Mouse (Mus musculus): ENCODE measurements around the gene Chmp4b. TPM values are rescaled to one million over a fixed set of nuclear protein-coding genes. Genes with fewer than 3 reads are reported as not detected.

The Chmp4b gene
- polyA plus RNA-seq, 1 experiment: 123 TPM

DNA sequence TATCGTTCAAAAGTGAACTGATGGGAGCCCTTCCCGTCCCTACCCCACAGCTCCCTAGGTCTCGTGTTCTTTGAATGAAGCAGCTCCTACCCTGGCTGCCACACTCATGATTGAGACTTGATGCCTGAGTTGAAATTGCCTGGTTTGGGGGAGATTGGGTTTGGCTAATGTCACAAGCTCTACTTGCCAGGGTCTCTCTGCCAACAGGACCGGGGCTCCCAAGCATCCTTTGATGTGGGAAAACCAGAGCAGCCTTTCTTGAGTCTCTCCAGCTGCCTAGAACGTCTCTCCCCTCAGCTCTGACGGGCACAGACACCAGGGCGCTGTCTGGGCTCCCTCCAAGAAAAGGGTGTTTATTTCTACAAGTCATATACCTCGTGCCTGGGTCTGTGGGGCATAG, 44.2 kb downstream of the Chmp4b start:
- Histone ChIP-seq H3K4me3 (ENCODE audit: insufficient read depth, poor library complexity, severe bottlenecking) (no peak overlapping the region), H3K27me3 (ENCODE audit: control insufficient read depth, insufficient read depth, insufficient read length) (no peaks in the 10 kb centered on the region), H3ac (ENCODE audit: control insufficient read depth, insufficient read length, low read depth) (no peak overlapping the region), H3K79me3 (ENCODE audit: low read depth) (no peaks in the 10 kb centered on the region), H3K79me2 (ENCODE audit: control insufficient read depth, insufficient read depth) (no peaks in the 10 kb centered on the region), H3K36me3 (ENCODE audit: control insufficient read depth, insufficient read depth) (peaks cover 33% of the 10 kb centered on the region)
- TF ChIP-seq CEBPB (IDR thresholded peaks at IDR 0.05; ENCODE audit: low read depth): no peak
- TF ChIP-seq MAX (IDR thresholded peaks at IDR 0.05): no peak
- no peak for TF ChIP-seq USF1 (IDR thresholded peaks at IDR 0.05; ENCODE audit: low read depth)
- no peak for TF ChIP-seq MYOD1 (IDR thresholded peaks at IDR 0.05; ENCODE audit: control insufficient read depth, insufficient read length, low read depth)
- no peak for TF ChIP-seq MYOG (IDR thresholded peaks at IDR 0.05; ENCODE audit: control insufficient read depth, extremely low read depth, insufficient read length)
- TF ChIP-seq CTCF (IDR thresholded peaks at IDR 0.05; ENCODE audit: control insufficient read depth, insufficient read depth, insufficient read length): no peak
- no peak for TF ChIP-seq FOSL1 (IDR thresholded peaks at IDR 0.05; ENCODE audit: insufficient read depth, low read length, poor library complexity, severe bottlenecking)

DNA sequence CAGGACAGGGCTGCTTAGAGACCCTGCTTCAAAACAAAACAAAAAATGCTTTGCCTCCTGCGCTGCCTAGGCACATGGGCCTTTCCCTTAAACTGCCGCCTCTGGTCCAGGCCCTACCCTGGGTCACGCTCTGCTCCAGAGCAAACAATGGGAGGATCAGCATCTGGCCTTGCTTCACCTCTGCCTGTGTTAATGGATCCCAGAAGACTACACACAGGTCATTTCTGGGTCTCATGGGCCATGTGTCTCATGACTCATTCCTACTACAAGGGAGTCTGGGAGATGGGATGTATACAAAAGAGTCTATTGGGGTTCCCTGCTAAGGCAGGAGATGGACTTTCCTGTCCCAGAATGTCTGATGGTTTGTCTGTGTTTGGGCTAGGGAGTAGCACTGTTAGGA, 45.2 kb downstream of the Chmp4b start:
- H3K36me3 ChIP-seq (ENCODE audit: control insufficient read depth, insufficient read depth): peaks cover 26% of the 10 kb centered on the region
- no peaks in the 10 kb centered on the region for H3K27me3 ChIP-seq (ENCODE audit: control insufficient read depth, insufficient read depth, insufficient read length)
- no peaks in the 10 kb centered on the region for H3K79me2 ChIP-seq (ENCODE audit: control insufficient read depth, insufficient read depth)
- TF ChIP-seq FOSL1 (IDR thresholded peaks at IDR 0.05; ENCODE audit: insufficient read depth, low read length, poor library complexity, severe bottlenecking): no peak
- TF ChIP-seq MYOD1 (IDR thresholded peaks at IDR 0.05; ENCODE audit: control insufficient read depth, insufficient read length, low read depth): no peak
- TF ChIP-seq CEBPB (IDR thresholded peaks at IDR 0.05; ENCODE audit: low read depth): no peak
- no peak for TF ChIP-seq CTCF (IDR thresholded peaks at IDR 0.05; ENCODE audit: control insufficient read depth, insufficient read depth, insufficient read length)
- TF ChIP-seq MAX (IDR thresholded peaks at IDR 0.05): no peak
- no peak for TF ChIP-seq MYOG (IDR thresholded peaks at IDR 0.05; ENCODE audit: control insufficient read depth, extremely low read depth, insufficient read length)
- TF ChIP-seq USF1 (IDR thresholded peaks at IDR 0.05; ENCODE audit: low read depth): no peak
- H3K79me3 ChIP-seq (ENCODE audit: low read depth): no peaks in the 10 kb centered on the region
- H3K4me3 ChIP-seq (ENCODE audit: insufficient read depth, poor library complexity, severe bottlenecking): no peak overlapping the region
- H3ac ChIP-seq (ENCODE audit: control insufficient read depth, insufficient read length, low read depth): no peak overlapping the region

DNA sequence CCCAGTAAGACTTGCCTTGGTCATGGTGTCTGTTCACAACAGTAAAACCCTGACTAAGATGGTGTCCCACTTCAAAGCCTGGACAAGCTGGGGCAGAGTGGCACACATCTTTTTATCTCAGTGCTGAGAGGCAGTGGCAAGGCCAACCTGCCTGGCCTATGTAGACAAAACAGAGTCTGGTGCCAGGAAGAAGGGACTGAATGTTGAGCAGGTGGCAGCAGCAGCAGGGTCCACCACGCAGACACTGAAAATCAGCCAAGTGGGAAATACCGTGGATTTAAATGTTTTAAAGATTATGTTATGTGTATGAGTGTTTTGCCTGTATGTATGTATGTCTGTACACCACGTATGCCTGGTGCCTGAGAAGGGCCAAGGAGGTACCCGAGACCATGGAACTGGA, 47.9 kb downstream of the Chmp4b start:
- Histone ChIP-seq H3ac (ENCODE audit: control insufficient read depth, insufficient read length, low read depth) (no peak overlapping the region), H3K36me3 (ENCODE audit: control insufficient read depth, insufficient read depth) (peaks cover 10% of the 10 kb centered on the region), H3K4me3 (ENCODE audit: insufficient read depth, poor library complexity, severe bottlenecking) (no peak overlapping the region), H3K79me3 (ENCODE audit: low read depth) (no peaks in the 10 kb centered on the region), H3K79me2 (ENCODE audit: control insufficient read depth, insufficient read depth) (no peaks in the 10 kb centered on the region), H3K27me3 (ENCODE audit: control insufficient read depth, insufficient read depth, insufficient read length) (no peaks in the 10 kb centered on the region)
- TF ChIP-seq MYOG (IDR thresholded peaks at IDR 0.05; ENCODE audit: control insufficient read depth, extremely low read depth, insufficient read length) (no peak), CTCF (IDR thresholded peaks at IDR 0.05; ENCODE audit: control insufficient read depth, insufficient read depth, insufficient read length) (no peak), USF1 (IDR thresholded peaks at IDR 0.05; ENCODE audit: low read depth) (no peak), FOSL1 (IDR thresholded peaks at IDR 0.05; ENCODE audit: insufficient read depth, low read length, poor library complexity, severe bottlenecking) (no peak), MYOD1 (IDR thresholded peaks at IDR 0.05; ENCODE audit: control insufficient read depth, insufficient read length, low read depth) (no peak), CEBPB (IDR thresholded peaks at IDR 0.05; ENCODE audit: low read depth) (no peak), MAX (IDR thresholded peaks at IDR 0.05) (no peak)

GRCm38 (mm10) chr2:154700177-154700576, 48.7 kb downstream of the Chmp4b start:
- Histone ChIP-seq H3K79me2 (ENCODE audit: control insufficient read depth, insufficient read depth) (no peaks in the 10 kb centered on the region), H3K4me3 (ENCODE audit: insufficient read depth, poor library complexity, severe bottlenecking) (no peak overlapping the region), H3K27me3 (ENCODE audit: control insufficient read depth, insufficient read depth, insufficient read length) (no peaks in the 10 kb centered on the region), H3K36me3 (ENCODE audit: control insufficient read depth, insufficient read depth) (peaks cover 3% of the 10 kb centered on the region), H3ac (ENCODE audit: control insufficient read depth, insufficient read length, low read depth) (no peak overlapping the region), H3K79me3 (ENCODE audit: low read depth) (no peaks in the 10 kb centered on the region)
- TF ChIP-seq MYOG (IDR thresholded peaks at IDR 0.05; ENCODE audit: control insufficient read depth, extremely low read depth, insufficient read length): no peak
- TF ChIP-seq CEBPB (IDR thresholded peaks at IDR 0.05; ENCODE audit: low read depth): no peak
- TF ChIP-seq USF1 (IDR thresholded peaks at IDR 0.05; ENCODE audit: low read depth): no peak
- no peak for TF ChIP-seq CTCF (IDR thresholded peaks at IDR 0.05; ENCODE audit: control insufficient read depth, insufficient read depth, insufficient read length)
- TF ChIP-seq MAX (IDR thresholded peaks at IDR 0.05): no peak
- TF ChIP-seq MYOD1 (IDR thresholded peaks at IDR 0.05; ENCODE audit: control insufficient read depth, insufficient read length, low read depth): no peak
- no peak for TF ChIP-seq FOSL1 (IDR thresholded peaks at IDR 0.05; ENCODE audit: insufficient read depth, low read length, poor library complexity, severe bottlenecking)

GRCm38 (mm10) chr2:154702637-154703315, 51.3 kb downstream of the Chmp4b start:
- Histone ChIP-seq H3K79me3 (ENCODE audit: low read depth) (no peaks in the 10 kb centered on the region), H3K79me2 (ENCODE audit: control insufficient read depth, insufficient read depth) (no peaks in the 10 kb centered on the region), H3K36me3 (ENCODE audit: control insufficient read depth, insufficient read depth) (no peaks in the 10 kb centered on the region), H3ac (ENCODE audit: control insufficient read depth, insufficient read length, low read depth) (no peak overlapping the region), H3K27me3 (ENCODE audit: control insufficient read depth, insufficient read depth, insufficient read length) (no peaks in the 10 kb centered on the region), H3K4me3 (ENCODE audit: insufficient read depth, poor library complexity, severe bottlenecking) (no peak overlapping the region)
- TF ChIP-seq USF1 (IDR thresholded peaks at IDR 0.05; ENCODE audit: low read depth): no peak
- TF ChIP-seq CTCF (IDR thresholded peaks at IDR 0.05; ENCODE audit: control insufficient read depth, insufficient read depth, insufficient read length): peak; percentile 98

All from C2C12 (cell line).